Mouse (Mus musculus) hindbrain, embryonic 16.5 days (tissue): ENCODE results near the gene Bmp2k. TPM values are rescaled to one million over a fixed set of nuclear protein-coding genes. Genes with fewer than 3 reads are reported as not detected.
A peak's percentile ranks its signal among the peaks of the same experiment; 100 is the strongest.
"Not testable (repeated sequence)": the region's sequence is repeated elsewhere in the genome, so short reads cannot be mapped to it uniquely, and the experiment has no call there.

Experiments used
- ATAC-seq: fragments of 200-750 bp; cut with Nextera tagmentation; 2 replicates; pipeline ENCODE4 v1.8.0; 2017; ENCODE audit warnings: moderate TSS enrichment, moderate library complexity
- H3K27ac ChIP-seq: fragments of 300-500 bp; sonication (generic); 2 replicates; pipeline ENCODE4 v1.5.1; 2014; ENCODE audit warnings: low read depth, mild to moderate bottlenecking, control low read depth, low read length, moderate library complexity
- H3K27me3 ChIP-seq: fragments of 300-500 bp; sonication (generic); replicated peaks from 2 replicates; pipeline ENCODE4 v1.6.1; 2014; ENCODE audit warnings: low read length; ENCODE audit not compliant: control insufficient read depth, insufficient read depth
- H3K36me3 ChIP-seq: fragments of 300-500 bp; sonication (generic); 2 replicates; pipeline ENCODE4 v1.6.1; 2014; ENCODE audit warnings: mild to moderate bottlenecking, low read length, moderate library complexity, mixed read lengths; ENCODE audit not compliant: control insufficient read depth, insufficient read depth
- H3K4me1 ChIP-seq: fragments of 300-500 bp; sonication (generic); 2 replicates; pipeline ENCODE4 v1.6.1; 2014; ENCODE audit warnings: low read depth, low read length; ENCODE audit not compliant: control insufficient read depth, insufficient read depth
- H3K4me2 ChIP-seq: fragments of 300-500 bp; sonication (generic); 2 replicates; pipeline ENCODE4 v1.6.1; 2014; ENCODE audit warnings: mild to moderate bottlenecking, low read length, control low read depth, moderate library complexity
- H3K4me3 ChIP-seq: fragments of 300-500 bp; sonication (generic); 2 replicates; pipeline ENCODE4 v1.5.1; 2014; ENCODE audit warnings: mild to moderate bottlenecking, low read length, control low read depth, moderate library complexity
- H3K9ac ChIP-seq: fragments of 300-500 bp; sonication (generic); 2 replicates; pipeline ENCODE4 v1.6.1; 2014; ENCODE audit warnings: low read depth, mild to moderate bottlenecking, control low read depth, low read length, moderate library complexity
- H3K9me3 ChIP-seq: fragments of 300-500 bp; sonication (generic); 2 replicates; pipeline ENCODE4 v1.6.1; 2014; ENCODE audit warnings: mild to moderate bottlenecking, low read length, moderate library complexity; ENCODE audit not compliant: control insufficient read depth
- WGBS: fragments of 180-500 bp; shearing (Covaris S2); extraction: QIAGEN DNeasy Blood & Tissue Kit; methylation state at CpG from one replicate; pipeline ENCODE4 v1.1.7; 2014; 5-methylcytosine and 5-hydroxymethylcytosine counted together
- polyA plus RNA-seq: library from polyadenylated mRNA; unstranded; fragments of >200 nt; fragmentation: Nextera tagmentation; extraction: Ambion mirVana; gene quantifications from 2 replicates; pipeline ENCODE4 v1.2.1, GENCODE M21; 2015

The Bmp2k gene
- polyA plus RNA-seq, 1 experiment from 2014 or later: 7.8 TPM

DNA sequence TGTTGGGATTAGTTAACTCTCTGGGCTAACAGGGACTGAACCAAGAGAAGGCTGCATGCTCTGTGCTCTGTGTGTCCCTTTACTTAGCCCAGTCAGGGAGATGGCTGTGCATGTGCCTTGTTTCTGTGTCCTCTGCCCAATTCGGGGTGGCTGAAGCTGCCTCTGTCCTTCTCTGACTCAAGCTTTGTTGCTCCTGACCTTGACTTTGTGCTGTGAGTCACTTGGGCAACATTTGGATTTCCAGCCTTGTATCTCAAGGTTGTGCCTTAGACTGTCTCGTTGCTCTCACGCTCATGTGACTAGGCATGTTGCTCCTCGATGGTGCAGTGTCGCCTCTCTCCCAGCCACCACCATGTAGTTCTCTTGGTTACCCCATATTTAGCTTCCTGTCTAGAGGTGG lies 27.3 kb downstream of the Bmp2k start:
- no peak overlapping the region for H3K4me3 ChIP-seq
- no peak for ATAC-seq
- 94% methylated on average over 5 of the region's 5 CpGs for WGBS
- no peak overlapping the region for H3K27ac ChIP-seq
- peaks cover 7% of the 10 kb centered on the region for H3K4me1 ChIP-seq
- H3K9ac ChIP-seq: no peak overlapping the region
- H3K27me3 ChIP-seq: no peaks in the 10 kb centered on the region
- no peaks in the 10 kb centered on the region for H3K9me3 ChIP-seq
- no peaks in the 10 kb centered on the region for H3K36me3 ChIP-seq
- H3K4me2 ChIP-seq: no peak overlapping the region

DNA sequence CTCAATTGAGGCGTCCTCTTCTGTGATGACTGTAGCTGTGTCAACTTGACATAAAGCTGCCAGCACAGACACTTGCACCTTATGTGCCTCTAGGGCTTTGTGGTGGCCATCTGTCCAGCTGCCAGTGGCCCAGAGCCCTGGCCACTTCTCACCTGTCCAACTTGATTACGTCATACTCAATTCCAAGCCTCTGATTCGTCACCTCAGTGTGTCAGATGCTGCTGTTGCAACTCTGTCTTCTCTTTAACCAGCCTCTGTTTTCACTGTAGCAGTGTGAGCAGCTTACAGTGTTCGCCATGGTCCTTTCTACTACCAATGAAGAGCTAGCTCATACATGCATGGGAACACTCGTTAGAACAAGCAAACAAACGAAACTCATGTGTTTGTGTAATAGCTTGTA lies 28.2 kb downstream of the Bmp2k start:
- H3K9me3 ChIP-seq: no peaks in the 10 kb centered on the region
- H3K4me2 ChIP-seq: no peak overlapping the region
- no peak overlapping the region for H3K9ac ChIP-seq
- WGBS: 87% methylated on average over 6 of the region's 6 CpGs
- H3K27ac ChIP-seq: no peak overlapping the region
- H3K36me3 ChIP-seq: no peaks in the 10 kb centered on the region
- no peaks in the 10 kb centered on the region for H3K27me3 ChIP-seq
- no peak overlapping the region for H3K4me3 ChIP-seq
- peaks cover 7% of the 10 kb centered on the region for H3K4me1 ChIP-seq
- no peak for ATAC-seq

DNA sequence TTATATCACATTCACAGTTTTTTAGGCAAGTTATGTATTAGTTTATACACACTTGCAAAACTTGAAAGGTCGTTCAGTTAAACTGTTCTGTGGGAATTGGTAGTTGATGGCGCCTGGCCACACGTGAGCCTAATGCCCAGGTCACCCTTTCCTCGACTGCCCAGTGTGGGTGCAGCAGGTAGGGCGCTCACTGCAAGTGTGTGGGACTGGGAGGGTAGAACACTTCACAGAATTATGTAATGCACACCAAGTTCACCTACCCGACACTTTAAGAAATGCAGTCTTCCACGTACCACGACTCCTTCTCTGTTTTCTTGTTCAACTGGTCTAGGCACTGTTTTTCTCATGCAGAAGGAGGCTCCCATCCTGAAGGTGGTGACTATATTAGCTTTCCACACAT lies 30.5 kb downstream of the Bmp2k start:
- Histone ChIP-seq H3K9me3 (no peaks in the 10 kb centered on the region), H3K27me3 (no peaks in the 10 kb centered on the region), H3K4me2 (no peak overlapping the region), H3K9ac (no peak overlapping the region), H3K4me3 (no peak overlapping the region), H3K36me3 (no peaks in the 10 kb centered on the region), H3K4me1 (no peaks in the 10 kb centered on the region; the same call in 1 of the 2 replicates), H3K27ac (no peak overlapping the region)
- no peak for ATAC-seq
- 92% methylated on average over 8 of the region's 8 CpGs for WGBS

GRCm38 (mm10) chr5:97028840-97029239 lies 31.4 kb downstream of the Bmp2k start:
- 100% methylated on average over 1 of the region's 1 CpGs for WGBS
- not testable (repeated sequence) for ATAC-seq

GRCm38 (mm10) chr5:97031771-97032170 lies 34.3 kb downstream of the Bmp2k start:
- Histone ChIP-seq H3K4me1 (no peaks in the 10 kb centered on the region; the same call in 1 of the 2 replicates), H3K27me3 (no peaks in the 10 kb centered on the region), H3K27ac (no peak overlapping the region), H3K4me3 (no peak overlapping the region), H3K9me3 (no peaks in the 10 kb centered on the region), H3K9ac (no peak overlapping the region), H3K36me3 (no peaks in the 10 kb centered on the region), H3K4me2 (no peak overlapping the region)
- WGBS: 90% methylated on average over 6 of the region's 6 CpGs
- ATAC-seq: no peak

More at GRCm38 (mm10) chr5:97028840-97029239, 31.4 kb downstream of the Bmp2k start:
- not testable (repeated sequence) for H3K27ac ChIP-seq, H3K4me1 ChIP-seq, H3K9ac ChIP-seq, H3K9me3 ChIP-seq, H3K36me3 ChIP-seq, H3K4me3 ChIP-seq, H3K4me2 ChIP-seq, H3K27me3 ChIP-seq

GRCm38 (mm10) chr5:97045260-97045659 lies 47.8 kb downstream of the Bmp2k start:
- no peaks in the 10 kb centered on the region for H3K27me3 ChIP-seq
- WGBS: 93% methylated on average over 7 of the region's 7 CpGs
- H3K4me3 ChIP-seq: no peak overlapping the region
- no peak for ATAC-seq
- no peak overlapping the region for H3K9ac ChIP-seq
- no peaks in the 10 kb centered on the region for H3K36me3 ChIP-seq
- no peak overlapping the region for H3K27ac ChIP-seq
- no peak overlapping the region for H3K4me2 ChIP-seq
- no peaks in the 10 kb centered on the region for H3K9me3 ChIP-seq
- no peaks in the 10 kb centered on the region for H3K4me1 ChIP-seq

DNA sequence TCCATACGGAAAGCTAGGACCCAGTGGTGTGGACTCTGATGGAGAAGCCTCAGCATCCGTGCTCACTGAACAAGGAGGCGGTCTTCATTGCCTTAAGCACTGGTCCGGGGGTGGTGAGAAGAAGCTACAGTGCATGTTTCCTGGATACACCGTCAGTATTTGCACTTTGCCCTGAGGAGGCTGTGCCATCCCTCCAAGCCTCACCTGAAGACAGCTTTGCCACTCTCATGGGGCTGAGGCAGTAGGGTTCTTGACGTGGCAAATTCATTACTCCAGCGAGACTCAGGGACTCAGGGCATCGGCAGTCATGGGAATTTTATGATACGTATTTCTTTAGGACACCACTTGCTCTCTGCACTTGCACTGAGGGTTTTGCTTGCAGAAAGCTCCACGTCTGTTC lies 49.2 kb downstream of the Bmp2k start:
- 91% methylated on average over 10 of the region's 10 CpGs for WGBS
- Histone ChIP-seq H3K27ac (no peak overlapping the region), H3K27me3 (no peaks in the 10 kb centered on the region)

GRCm38 (mm10) chr5:97048905-97049304 lies 51.4 kb downstream of the Bmp2k start:
- Histone ChIP-seq H3K4me1 (no peaks in the 10 kb centered on the region), H3K4me2 (no peak overlapping the region), H3K9ac (no peak overlapping the region), H3K9me3 (no peaks in the 10 kb centered on the region), H3K36me3 (0 out of 2 replicates have a peak, but pooled peaks cover 2% of the 10 kb centered on the region), H3K27me3 (no peaks in the 10 kb centered on the region), H3K4me3 (no peak overlapping the region), H3K27ac (no peak overlapping the region)
- 98% methylated on average over 5 of the region's 5 CpGs for WGBS
- ATAC-seq: 0 out of 2 replicates have a peak, but pooled peaks have one; percentile 20

More for the DNA sequence above, 49.2 kb downstream of the Bmp2k start:
- Histone ChIP-seq H3K4me1 (no peaks in the 10 kb centered on the region), H3K36me3 (no peaks in the 10 kb centered on the region), H3K9me3 (no peaks in the 10 kb centered on the region), H3K4me2 (no peak overlapping the region), H3K4me3 (no peak overlapping the region), H3K9ac (no peak overlapping the region)
- ATAC-seq: no peak

DNA sequence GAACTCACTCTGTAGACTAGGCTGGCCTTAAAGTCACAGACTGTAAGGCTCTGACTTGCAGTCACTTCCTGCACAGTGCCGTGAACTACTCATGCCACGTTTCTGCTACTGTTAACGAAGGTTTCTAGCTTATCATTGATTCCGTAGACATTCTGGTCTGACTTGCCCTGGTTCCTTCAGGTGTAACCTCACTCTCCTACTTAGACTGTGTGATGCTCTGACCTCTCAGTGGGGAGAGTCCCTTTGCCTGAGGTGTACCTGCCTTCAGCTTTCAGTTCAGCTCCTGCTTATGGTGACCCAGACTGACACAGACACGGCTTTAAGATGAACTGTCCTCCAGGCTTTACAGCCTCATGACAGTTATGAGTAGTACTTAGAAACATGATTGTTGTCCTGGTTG lies 56.7 kb downstream of the Bmp2k start:
- no peak for ATAC-seq
- no peaks in the 10 kb centered on the region for H3K9me3 ChIP-seq
- no peak overlapping the region for H3K9ac ChIP-seq
- H3K4me1 ChIP-seq: no peaks in the 10 kb centered on the region
- H3K27ac ChIP-seq: no peak overlapping the region
- no peak overlapping the region for H3K4me2 ChIP-seq
- H3K4me3 ChIP-seq: no peak overlapping the region
- WGBS: 92% methylated on average over 5 of the region's 5 CpGs
- H3K27me3 ChIP-seq: no peaks in the 10 kb centered on the region
- peaks cover 5% of the 10 kb centered on the region; the same call in 1 of the 2 replicates for H3K36me3 ChIP-seq

- H3K36me3 ChIP-seq: peaks cover 5% of the 10 kb centered on the region; the same call in 1 of the 2 replicates
- ATAC-seq: no peak
- no peaks in the 10 kb centered on the region for H3K4me1 ChIP-seq
- 86% methylated on average over 10 of the region's 10 CpGs for WGBS
- H3K9me3 ChIP-seq: no peaks in the 10 kb centered on the region
- no peak overlapping the region for H3K27ac ChIP-seq
- no peak overlapping the region for H3K4me3 ChIP-seq
- H3K9ac ChIP-seq: no peak overlapping the region
- no peak overlapping the region for H3K4me2 ChIP-seq
- H3K27me3 ChIP-seq: no peaks in the 10 kb centered on the region
Observed at GRCm38 (mm10) chr5:97054801-97055200, 57.3 kb downstream of the Bmp2k start.
